Mouse (Mus musculus) frontal cortex, postnatal 10 days (tissue): Measurements from ENCODE around the gene Dnm1.
A peak's percentile ranks its signal among the peaks of the same experiment; 100 is the strongest.

ENCODE experiments used
- DNase-seq, 2 experiments: peaks; one replicate each; pipeline ENCODE4 v3.0.0; 2022; ENCODE audit warnings: low spot score in 2 of 2, mixed read lengths in 1 of 2

The Dnm1 gene

DNA sequence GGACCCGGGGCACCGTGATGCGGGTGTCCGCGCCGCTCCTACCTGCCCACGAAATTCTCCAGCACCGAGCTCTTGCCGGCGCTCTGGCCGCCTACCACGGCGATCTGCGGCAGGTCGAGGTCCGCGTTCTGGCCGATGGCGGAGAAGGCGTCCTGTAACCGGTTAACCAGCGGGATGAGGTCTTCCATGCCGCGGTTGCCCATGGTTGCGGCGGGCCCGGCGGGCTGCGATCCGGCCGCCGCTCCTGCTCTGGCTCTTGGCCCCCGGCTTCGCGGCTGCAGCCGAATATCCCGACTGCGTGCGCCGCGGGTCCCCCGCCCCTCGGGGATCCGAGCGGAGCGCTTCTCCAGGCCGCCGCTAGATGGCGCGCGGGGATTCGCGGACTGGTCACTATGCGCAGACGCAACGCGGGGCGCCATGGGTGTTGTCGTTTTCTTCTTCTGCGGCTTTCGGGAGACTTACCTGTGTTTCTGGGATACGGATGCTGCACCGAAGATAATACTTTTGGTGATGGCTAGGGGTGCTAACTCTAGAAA is at the start of gene Dnm1:
Dnm1 (minus strand) TSS at position 332 of the 536 bp plus-strand sequence.
- peak; percentile 86 to 92 for DNase-seq

DNA sequence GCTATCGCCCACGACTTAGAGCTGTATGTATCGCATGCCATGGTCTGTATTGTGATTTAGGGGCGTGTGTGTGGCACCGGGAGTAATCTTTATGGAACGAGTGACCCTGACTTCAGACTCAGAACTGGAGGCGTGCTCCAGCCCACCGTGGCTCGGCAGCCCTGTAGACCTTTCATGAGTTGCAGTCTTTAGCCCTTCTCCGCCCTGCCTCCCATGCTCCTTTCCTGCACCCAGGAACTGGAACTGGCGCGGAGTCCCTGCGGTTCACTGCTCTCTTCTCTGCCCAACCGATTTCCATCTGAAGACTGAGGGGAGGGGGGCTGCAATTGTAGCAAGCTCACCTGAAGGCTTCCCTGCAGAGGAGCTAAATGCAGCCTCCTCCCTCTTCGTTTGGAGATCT is 43.6 kb upstream of the Dnm1 start:
- no peak for DNase-seq

DNA sequence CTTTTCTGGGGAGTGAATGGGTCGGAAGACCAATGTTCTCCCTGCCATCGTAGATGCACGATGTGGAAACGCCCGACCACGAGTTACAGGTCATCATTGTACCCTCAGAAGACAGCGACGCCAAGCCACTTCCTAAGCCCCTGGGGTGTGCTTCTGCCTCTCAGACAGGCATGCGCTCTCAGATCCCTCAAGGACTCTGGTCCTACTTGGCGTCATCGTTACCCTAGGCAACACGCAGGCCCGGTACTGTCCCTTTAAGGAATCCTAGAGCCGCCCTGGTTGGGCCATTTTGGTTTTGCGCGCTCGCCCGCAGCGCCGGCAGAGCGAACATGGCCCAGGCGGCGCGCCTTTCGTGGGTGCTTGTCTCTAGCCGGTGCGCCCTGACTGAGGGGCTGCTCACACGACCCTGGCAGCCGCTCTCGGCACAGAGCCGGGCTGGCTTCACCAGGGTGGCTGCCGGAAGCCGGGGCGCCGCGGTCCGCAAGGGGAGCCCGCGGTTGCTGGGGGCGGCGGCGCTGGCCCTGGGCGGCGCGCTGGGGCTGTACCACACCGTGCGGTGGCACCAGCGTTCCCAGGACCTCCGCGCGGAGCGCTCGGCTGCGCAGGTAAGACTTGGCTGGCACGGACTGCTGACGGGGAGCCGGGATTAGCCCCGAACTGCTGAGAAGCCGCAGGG is 42.9 kb upstream of the Dnm1 start:
- DNase-seq: peak; percentile 89 to 90

DNA sequence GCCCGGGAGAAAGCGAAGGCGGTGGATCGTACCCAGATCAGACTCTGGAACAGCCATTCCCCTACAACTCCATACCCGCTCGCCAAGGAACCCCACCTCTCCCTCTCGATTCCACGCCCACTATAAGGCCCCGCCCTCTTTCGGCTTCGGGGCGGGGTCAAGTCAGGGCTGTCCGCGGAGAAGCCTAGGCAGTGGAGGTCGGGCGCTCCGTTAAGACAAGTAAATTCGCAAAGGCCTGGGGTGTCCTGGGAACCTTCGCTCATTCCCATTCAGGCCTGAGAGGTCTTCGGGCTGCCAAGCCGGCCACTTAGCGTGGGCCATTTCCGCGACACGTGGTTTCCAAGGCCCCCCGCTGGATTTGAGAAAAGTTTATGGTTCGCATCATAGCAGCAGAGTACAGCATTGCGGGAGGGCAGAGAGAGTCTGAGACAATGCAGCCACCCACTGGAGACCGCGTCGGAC is 42.4 kb upstream of the Dnm1 start, which contains the start of gene Ptges2:
Ptges2 (plus strand) TSS at position 413 of the 462 bp plus-strand sequence.
- DNase-seq: peak; percentile 82 to 87

DNA sequence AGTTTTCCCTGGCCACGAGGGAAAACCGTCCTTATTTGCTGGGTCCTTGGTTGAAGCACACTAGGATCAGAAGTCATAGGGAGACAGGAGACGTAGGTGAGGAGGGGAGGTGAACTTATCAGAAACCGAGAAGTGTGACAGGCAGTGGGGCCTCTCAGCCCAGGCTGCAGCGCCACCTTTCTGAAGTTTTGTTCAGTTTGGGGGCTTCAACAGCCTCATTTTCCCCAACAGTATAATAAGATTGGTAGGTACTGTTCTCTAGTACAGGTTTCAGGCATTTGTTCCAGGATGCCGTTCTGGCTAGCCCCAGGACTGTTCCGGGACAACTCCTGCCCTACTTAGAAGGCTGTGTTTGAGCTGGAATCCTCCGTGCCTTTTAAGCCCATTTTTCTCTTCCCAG is 41.8 kb upstream of the Dnm1 start:
- DNase-seq: peak in 1 of 2 experiments; percentile 42

DNA sequence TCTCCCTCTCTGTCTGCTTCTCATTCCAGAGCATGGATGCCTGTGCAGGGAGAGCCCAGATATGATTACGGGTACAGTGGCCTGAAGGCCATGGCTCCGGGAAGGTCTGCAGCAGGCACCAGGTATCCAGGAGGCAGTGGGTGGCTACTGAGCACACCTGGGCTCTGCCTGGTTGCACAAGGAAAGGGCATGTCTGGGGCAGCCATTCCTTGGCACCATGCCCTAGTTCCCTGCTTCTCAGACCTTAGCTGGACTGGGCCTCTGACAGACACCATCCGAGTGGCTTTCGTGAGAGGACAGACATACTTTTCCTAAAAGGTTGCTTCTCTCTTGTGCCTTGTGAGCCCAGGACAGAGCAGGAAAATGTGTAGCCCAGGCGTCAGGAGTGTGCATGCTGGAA is 38.9 kb upstream of the Dnm1 start:
- no peak for DNase-seq

DNA sequence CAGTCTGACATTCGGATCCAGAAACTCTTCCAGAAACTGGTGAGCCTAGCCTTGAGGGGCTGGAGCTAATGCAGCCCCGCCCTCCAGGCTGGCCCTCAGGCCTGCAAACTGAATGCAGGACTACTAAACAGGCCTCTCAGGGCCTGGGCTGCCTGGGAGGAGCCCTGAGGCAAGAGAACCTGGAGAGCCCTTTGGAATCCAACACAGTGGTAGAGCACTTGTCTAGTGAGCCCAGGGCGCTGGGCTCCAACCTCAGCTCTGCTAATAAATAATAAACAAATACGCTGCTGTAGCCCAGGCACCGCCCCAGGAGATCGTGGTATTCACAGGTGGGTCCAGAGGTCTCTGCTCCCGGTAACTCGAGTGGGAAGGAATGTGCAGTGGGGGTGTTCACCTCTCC is 37.7 kb upstream of the Dnm1 start:
- DNase-seq: no peak

DNA sequence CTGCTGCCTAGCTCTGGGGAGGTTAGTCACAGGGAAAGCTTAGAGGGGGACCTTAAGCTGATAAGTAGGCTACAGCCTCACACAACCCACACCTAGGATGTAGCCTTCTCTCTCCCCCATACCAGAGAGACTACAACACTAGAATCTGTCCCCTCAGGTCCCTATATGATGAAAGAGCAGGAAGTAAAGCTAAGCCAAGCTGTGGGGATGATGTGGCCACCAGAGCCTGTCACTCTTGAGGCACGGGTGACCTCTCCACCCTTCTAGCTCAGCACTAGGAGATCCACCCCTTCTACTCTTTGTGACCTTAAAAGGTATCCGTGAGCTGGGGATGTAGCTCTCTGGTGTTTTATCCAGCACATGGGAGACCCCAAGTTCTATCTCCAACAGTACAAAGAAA is 36.0 kb upstream of the Dnm1 start:
- DNase-seq: no peak

DNA sequence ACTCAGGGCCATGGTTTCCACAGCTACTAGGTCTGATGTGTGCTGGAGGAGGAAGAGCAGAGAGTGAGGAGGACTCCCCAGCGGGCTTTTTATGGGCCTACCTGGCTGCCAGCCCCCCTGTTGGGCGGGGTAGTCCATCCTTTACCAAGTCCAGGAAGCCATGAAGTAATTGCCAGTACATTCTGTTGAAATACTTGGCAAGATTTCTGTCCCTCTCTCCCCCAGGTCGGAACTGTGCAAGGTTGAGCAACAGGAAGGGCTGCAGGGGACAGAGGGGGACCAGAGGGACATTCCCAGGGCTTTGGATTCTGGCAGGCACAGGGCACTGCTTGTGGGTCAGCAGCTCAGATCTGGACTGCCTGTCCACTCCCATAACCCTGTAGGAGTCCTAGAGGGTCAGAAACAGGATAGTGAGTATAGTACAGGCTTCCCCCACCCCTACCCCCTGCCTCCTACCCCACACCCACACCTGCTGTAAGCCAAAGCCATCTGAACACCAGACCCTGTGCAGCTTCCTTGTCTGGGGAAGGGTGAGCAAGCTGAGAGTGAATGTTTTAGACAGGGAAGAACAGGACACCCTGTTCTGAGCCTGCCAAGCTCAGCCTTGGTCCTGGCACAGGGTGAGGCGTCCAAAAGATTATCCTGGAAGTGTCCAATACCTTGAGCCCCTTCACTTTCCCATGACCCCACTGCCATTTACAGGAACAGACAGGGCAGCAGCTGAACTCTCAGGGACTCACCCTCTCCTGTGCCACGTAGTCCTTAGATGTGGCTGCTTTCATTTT is 34.8 kb upstream of the Dnm1 start, which contains the start of gene Lcn2:
Lcn2 (minus strand) TSS at position 547 of the 785 bp plus-strand sequence.
- no peak for DNase-seq

DNA sequence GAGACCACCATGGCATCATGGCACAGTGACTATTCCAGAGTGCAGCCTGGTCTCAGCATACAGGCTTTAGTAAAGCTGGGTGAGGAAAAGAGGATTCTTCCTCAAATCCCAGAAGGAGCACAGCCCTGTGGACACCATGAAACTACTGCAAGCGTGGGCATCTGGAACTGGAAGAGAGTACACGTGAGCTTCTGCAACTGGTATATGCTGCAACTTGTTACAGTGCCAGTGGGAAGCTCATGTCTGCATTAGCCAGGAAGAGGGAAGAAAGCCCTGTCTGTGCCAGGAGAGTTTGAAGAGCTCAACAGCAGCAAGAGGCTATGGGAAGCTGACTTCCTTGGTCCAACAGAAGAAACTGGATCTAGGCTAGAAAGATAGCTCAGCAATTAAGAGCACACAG is 29.6 kb upstream of the Dnm1 start:
- DNase-seq: no peak

DNA sequence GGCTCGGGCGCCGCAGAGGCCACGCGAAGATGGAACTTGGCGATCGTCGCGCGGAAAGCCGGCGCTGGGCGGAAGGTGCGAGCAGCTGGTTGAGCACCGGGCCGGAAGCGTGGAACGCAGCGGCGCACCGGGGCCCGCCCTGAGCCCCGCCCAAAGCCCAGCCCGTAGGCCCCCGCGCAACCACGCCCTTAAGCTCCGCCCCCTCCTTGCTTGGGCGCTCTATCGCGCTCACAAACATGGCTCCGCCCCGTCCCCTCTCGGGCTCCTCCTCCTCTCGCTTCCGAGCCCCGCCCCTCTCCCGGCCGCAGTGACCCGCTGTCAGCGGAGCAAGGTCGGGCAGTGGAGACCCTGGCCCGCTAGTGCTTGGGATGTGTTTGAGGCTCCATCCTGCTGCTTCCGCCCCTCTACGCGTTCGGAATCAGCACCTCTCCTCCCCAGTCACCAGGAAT is 28.7 kb upstream of the Dnm1 start, which contains the start of gene 1110008P14Rik:
1110008P14Rik (minus strand) TSS at position 164 of the 449 bp plus-strand sequence.
- DNase-seq: peak; percentile 83 to 89

DNA sequence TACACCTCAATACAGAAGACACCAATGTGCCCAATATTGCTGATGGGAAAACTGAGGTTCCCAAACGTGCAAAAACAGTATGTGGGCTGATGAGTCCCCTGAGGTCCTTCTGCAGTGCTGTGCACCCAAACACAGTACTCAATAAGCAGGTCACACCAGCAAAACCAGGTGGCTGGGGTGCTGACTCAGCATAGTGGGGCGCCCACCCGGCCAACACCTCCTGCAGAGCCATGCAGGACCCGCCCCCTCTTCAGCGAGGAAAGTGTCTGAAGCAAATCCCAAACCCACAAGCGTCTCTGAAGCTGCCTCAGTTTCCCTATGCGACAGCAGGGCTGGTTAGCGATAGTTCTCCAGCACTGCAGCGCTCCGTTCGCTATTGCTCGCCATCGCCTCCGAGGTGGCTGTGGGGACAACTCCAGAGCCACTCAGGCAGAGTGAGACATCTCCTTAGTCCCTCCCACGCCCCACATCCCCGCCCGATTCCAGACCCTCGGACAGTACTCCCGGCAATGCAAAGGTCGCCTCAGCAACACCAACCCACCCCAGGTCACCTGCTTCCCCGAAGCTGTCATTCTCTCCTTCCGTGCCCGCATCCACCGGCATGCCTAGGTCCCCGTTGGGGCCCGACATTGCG is 28.1 kb upstream of the Dnm1 start:
- DNase-seq: peak; percentile 41 to 54

DNA sequence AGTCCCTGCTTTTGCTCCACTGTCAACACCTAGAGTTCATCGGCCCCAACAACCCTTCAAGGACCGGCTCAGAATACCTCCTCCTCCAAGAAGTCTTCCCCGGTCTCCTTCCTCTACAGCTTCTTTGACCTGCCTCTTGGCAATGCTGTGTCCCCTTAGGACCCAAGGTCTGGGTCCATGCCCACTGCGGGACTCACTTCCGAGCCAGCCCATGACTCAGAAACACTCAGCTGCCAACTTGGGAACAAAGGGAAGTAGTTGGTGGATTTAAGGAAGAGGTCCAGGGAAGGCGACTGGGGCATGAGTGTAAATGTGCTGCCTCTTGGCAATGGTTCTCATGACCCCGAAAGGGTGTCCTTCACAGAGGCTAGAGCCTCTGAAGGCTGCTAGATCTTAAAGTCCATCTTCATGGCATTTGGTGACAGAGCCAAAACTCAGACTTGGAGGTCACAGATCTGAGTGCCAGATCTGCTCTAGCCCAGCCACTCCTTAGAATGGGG is 26.9 kb upstream of the Dnm1 start:
- DNase-seq: no peak

DNA sequence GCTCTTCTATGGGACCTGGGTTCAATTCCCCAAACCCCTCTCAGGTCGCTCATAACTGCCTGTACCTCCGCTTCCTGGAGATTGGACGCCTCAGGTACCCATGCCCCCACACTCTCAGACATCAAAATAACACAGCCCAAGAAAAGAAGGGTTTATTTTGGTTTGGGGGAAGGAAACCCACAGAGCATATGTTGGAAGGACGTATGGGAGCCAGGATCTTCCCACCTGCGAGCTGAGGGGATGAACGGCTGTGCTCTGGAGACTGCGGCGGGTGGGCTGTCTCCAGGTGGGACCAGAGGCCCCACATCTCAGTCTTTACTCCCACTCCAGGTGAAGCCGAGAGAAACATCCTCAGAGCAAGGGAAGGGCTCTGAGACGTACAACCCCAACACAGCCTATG is 23.8 kb upstream of the Dnm1 start:
- DNase-seq: no peak

DNA sequence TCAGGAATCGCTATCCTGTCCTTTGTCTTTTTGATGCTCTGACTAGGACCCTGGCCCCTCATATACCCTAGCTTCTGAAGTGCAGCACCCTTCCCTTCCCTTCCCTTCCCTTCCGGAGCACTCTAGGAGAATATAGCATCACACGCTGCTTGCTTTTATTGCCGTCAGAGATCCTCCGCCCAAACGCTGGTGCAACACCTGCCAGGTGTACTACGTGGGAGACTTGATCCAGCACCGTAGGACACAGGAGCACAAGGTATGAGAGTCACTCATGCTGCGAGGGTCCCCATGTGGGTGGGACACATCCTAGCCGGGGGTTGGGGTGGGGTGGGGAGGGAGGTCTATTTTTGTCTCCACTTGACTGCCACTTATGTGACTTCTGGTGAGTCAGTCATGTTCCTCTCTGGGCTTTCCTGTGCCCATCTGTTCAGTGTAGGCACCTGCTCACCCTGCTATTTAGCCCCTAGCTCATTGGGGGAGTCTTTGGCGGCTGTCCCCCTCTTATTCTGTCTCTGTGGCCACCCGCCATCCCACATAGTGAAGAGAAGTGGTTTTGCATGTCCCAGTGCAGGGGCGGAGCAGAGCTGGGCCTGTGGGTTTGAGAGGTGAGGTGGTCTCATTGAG is 22.3 kb upstream of the Dnm1 start:
- no peak for DNase-seq

DNA sequence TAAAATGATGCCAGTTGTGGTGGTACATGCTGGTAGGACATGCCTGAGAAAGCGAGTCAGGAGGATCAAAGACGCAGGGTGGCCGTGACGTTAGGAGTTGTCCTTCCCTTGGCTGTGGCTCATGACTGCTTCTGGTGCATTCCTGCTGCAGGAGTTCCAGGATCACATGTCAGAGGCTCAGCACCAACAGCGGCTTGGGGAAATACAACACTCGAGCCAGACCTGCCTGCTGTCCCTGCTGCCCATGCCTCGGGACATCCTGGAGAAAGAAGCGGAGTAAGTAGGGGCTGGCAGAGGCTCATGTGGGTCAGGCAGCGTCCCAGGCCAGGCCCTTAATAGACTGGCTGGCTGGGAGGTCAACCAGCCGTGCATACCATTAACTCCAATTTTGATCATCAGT is 21.1 kb upstream of the Dnm1 start:
- no peak for DNase-seq

DNA sequence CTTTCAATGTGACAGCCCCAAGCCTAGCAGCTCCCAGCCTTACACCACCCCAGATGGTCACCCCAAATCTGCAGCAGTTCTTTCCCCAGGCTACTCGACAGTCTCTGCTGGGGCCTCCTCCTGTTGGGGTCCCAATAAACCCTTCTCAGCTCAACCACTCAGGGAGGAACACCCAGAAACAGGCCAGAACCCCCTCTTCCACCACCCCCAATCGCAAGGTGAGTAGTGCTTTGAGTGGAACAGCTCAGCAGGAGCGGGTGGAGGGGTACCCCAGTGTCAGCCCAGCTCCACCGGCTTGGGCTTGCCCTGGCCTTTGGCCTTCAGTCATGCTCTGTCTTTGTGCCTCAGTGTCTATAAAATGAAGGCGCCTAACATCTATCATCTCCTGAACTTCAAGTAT is 14.2 kb upstream of the Dnm1 start:
- no peak for DNase-seq

DNA sequence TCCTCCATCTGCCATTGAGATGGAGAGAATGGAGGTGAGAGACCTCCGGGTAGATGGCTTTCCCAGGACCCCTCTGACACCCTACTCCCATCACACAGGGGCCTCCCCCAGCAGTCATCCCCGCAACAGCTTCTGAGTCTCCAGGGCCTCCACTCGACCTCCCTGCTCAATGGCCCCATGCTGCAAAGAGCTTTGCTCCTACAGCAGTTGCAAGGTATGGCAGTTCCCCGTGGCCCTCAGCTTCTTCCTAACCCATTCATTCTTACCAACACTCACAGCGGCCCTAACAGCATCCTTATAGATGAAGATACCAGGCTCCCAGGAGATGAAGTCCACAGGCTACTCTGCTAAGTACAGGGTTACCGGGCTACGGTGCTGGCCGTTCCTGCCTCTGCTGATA is 11.0 kb upstream of the Dnm1 start:
- DNase-seq: no peak

DNA sequence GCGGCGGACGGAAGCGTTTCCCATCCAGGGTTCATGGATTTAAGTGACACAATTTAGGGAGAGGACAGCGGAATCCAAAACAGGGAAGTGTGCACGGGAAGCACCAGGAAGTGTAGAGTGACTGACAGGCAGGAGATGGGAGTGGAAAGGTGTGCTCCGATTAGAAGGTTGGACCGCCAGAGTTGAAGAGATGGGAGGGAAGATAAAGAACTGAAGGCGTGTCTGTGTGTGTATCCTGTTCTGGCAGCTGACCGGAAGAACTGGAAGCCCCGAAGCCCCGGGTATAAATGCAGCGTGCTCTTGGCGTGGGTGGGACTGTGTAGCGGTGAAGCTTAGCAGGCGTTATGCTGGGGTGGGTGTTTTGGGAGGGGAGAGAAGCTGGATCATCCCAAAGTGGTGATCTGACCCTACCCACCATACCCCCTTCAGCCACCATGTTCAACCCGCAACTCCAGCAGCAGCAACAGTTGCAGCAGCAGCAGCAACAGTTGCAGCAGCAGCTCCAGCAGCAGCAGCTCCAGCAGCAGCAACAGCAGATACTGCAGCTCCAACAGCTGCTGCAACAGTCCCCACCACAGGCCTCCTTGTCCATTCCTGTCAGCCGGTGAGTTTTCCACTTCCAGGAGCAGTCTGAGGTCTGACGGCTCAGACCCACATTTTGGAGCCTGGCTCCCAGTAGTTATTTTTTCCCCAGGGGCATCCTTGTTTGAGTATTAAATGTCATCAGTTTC is 10.4 kb upstream of the Dnm1 start:
- DNase-seq: no peak

DNA sequence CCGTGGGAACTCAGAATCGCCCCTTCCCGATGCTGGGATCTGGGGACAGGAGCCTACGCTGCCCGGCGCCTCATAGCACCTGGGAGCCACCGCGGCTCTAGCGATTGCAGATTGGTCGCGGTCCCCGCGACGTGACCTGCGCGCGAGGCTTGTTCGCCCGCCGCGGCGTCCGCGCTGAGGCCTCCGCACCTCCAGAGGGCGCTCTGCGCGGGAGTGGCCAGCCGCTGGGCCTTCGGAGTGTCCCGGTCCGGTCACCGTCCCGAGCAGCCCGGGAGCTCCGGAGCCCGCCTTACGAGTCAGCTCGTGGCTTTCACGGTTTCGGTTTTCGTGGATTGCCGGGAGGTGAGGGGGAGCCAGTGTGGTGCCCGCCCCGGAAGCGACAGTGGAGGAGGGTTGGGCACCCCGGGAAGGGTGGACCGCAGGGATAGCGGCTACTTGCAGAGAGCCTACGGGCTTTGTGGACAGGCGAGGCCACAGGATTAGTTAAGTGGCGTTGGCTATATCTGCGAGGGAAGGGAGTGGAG is 9.7 kb upstream of the Dnm1 start:
- DNase-seq: peak; percentile 80 to 88
